17 mouse cellular contexts compared by ENCODE assay signal in genomic region chr17:78025294-78025693, GRCm38 (mm10).
DNase-seq lines count a peak whose midpoint lies in the region; ATAC-seq and TF ChIP-seq lines count a peak whose summit lies in the region.
"Had no signal": no experiment of that assay in that cellular context is flagged by ENCODE, and none has a peak within 500 bp of the region (broad histone marks: within the 10 kb centered on the region; RNA-seq: fewer than 3 reads in every experiment).

No protein-coding gene starts in this region.

- no peak for TF ChIP-seq POLR2A in brain, embryonic 14.5 days (IDR thresholded peaks at IDR 0.05; ENCODE audit: borderline replicate concordance, extremely low read depth, insufficient read depth, insufficient read length, poor library complexity, severe bottlenecking)

- no peak overlapping the region for H3K4me3 ChIP-seq in hindbrain, embryonic 13.5 days
- no peak overlapping the region for H3K4me3 ChIP-seq in neural tube, embryonic 11.5 days (ENCODE audit: low read depth, low read length)
- H3K4me3 ChIP-seq: layer of hippocampus, adult 2 months; limb, embryonic 15.5 days had no signal

- no peaks in the 10 kb centered on the region for H3K36me3 ChIP-seq in hindbrain, embryonic 13.5 days
- H3K36me3 ChIP-seq in neural tube, embryonic 11.5 days (ENCODE audit: control insufficient read depth, insufficient read depth, low read length): no peaks in the 10 kb centered on the region
- H3K36me3 ChIP-seq: limb, embryonic 15.5 days had no signal

- H3K9me3 ChIP-seq in hindbrain, embryonic 13.5 days: no peaks in the 10 kb centered on the region
- H3K9me3 ChIP-seq in neural tube, embryonic 11.5 days (ENCODE audit: control insufficient read depth, low read length): no peaks in the 10 kb centered on the region
- H3K9me3 ChIP-seq: limb, embryonic 15.5 days had no signal

- H3K27me3 ChIP-seq in hindbrain, embryonic 13.5 days: no peaks in the 10 kb centered on the region
- H3K27me3 ChIP-seq in neural tube, embryonic 11.5 days (ENCODE audit: control insufficient read depth, insufficient read depth, low read length): no peaks in the 10 kb centered on the region
- H3K27me3 ChIP-seq: limb, embryonic 15.5 days had no signal

- DNase-seq in brain, embryonic 14.5 days (ENCODE audit: low read depth): peak; percentile 40
- peak; percentile 46 for DNase-seq in embryo, embryonic 11 days
- DNase-seq in neural tube, embryonic 11.5 days (ENCODE audit: low spot score): peak; percentile 25
- no peak for DNase-seq in gastrocnemius, postnatal 14 days
- no peak for DNase-seq in thymus, postnatal 0 days (ENCODE audit: low spot score)
- DNase-seq: adrenal gland, adult 2 months; cerebellum, adult 8-10 months; forebrain, postnatal 0 days; heart, postnatal 14 days; liver, postnatal 0 days; right cerebral cortex, postnatal 14 days had no signal

- TF ChIP-seq CTCF in brain, embryonic 14.5 days (IDR thresholded peaks at IDR 0.05; ENCODE audit: borderline replicate concordance, extremely low read depth, insufficient read depth, insufficient read length): no peak

- H3K4me1 ChIP-seq in hindbrain, embryonic 13.5 days (replicated peaks): peaks cover 22% of the 10 kb centered on the region
- peaks cover 11% of the 10 kb centered on the region; the same call in 1 of the 2 replicates for H3K4me1 ChIP-seq in neural tube, embryonic 11.5 days (ENCODE audit: control insufficient read depth, insufficient read depth, low read length)
- H3K4me1 ChIP-seq: limb, embryonic 15.5 days had no signal

- no peak overlapping the region for H3K4me2 ChIP-seq in hindbrain, embryonic 13.5 days
- no peak overlapping the region for H3K4me2 ChIP-seq in neural tube, embryonic 11.5 days (ENCODE audit: low read depth)
- H3K4me2 ChIP-seq: limb, embryonic 15.5 days had no signal

- ATAC-seq in hindbrain, embryonic 13.5 days (ENCODE audit: low FRiP score): 0 out of 2 replicates have a peak, but pooled peaks have one; percentile 50
- ATAC-seq in neural tube, embryonic 11.5 days (ENCODE audit: insufficient read depth, low FRiP score, low TSS enrichment): no peak
- ATAC-seq in erythroblast, adult 5-6 weeks (replicated peaks; ENCODE audit: low FRiP score, poor library complexity, severe bottlenecking): no peak
- ATAC-seq: CD4-positive, CD25-positive, alpha-beta regulatory T cell, adult 4 months; forebrain, postnatal 0 days; intestine, embryonic 16.5 days; liver, postnatal 0 days had no signal

- H3K27ac ChIP-seq in hindbrain, embryonic 13.5 days: peak overlapping the region; percentile 65
- H3K27ac ChIP-seq in neural tube, embryonic 11.5 days (ENCODE audit: low read depth, low read length): 0 out of 2 replicates have a peak overlapping the region, but pooled peaks have one; percentile 20
- H3K27ac ChIP-seq: layer of hippocampus, adult 2 months; limb, embryonic 15.5 days had no signal

- intact Hi-C loops in gastrocnemius, postnatal 14 days (cut with DNase I; ENCODE audit: low total_unique reads): no loop called here

- no peak overlapping the region for H3K9ac ChIP-seq in hindbrain, embryonic 13.5 days
- H3K9ac ChIP-seq in neural tube, embryonic 11.5 days (ENCODE audit: low read length): no peak overlapping the region
- H3K9ac ChIP-seq: forebrain, postnatal 0 days; limb, embryonic 15.5 days; liver, postnatal 0 days had no signal

- WGBS in hindbrain, embryonic 13.5 days: 33% methylated on average over 7 of the region's 7 CpGs
- 42% methylated on average over 7 of the region's 7 CpGs for WGBS in neural tube, embryonic 11.5 days

Comparison
In these comparisons a context has a peak if more than half of its experiments do, and no peak if none do; other contexts are left out.
1. DNase-seq: peak in brain, embryonic 14.5 days (single experiment), embryo, embryonic 11 days (single experiment) and neural tube, embryonic 11.5 days (single experiment); none in gastrocnemius, postnatal 14 days (single experiment) and thymus, postnatal 0 days (single experiment).